Mouse (Mus musculus): ENCODE data around the gene Ccnl2. TPM values are rescaled to one million over a fixed set of nuclear protein-coding genes. Genes with fewer than 3 reads are reported as not detected.
A peak's percentile ranks its signal among the peaks of the same experiment; 100 is the strongest.
"Not testable (repeated sequence)": the region's sequence is repeated elsewhere in the genome, so short reads cannot be mapped to it uniquely, and the experiment has no call there.

Gene Ccnl2
- polyA plus RNA-seq, 1 experiment from 2014 or later: 132 TPM

DNA sequence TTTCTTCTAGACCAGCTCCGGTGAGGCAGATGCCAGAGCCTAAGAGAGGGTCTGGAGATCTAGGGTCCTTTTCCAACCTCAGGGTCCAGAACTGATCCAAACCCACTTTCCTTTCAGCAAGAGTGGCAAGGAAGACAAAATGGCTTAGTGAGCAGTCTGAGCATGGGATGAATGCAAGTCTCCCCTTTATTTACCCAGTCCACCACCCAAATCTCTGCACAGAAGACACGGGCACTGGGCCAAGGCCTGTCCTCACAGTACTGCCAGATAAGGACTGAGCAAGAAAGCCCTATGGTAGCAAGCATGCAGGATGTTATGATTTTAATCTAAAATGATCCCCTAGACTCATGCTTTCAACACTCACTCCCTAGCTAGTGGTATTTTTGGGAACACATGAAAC is 34.5 kb upstream of the Ccnl2 start:
- no peak for ATAC-seq
- no peaks in the 10 kb centered on the region for H3K36me3 ChIP-seq
- no peak overlapping the region for H3K27ac ChIP-seq

GRCm38 (mm10) chr4:155779498-155779897 is 32.8 kb upstream of the Ccnl2 start:
- H3K9ac ChIP-seq: no peak overlapping the region
- H3K9me3 ChIP-seq: no peaks in the 10 kb centered on the region
- peaks cover 26% of the 10 kb centered on the region for H3K4me1 ChIP-seq (replicated peaks)
- H3K27ac ChIP-seq: no peak overlapping the region
- no peaks in the 10 kb centered on the region for H3K36me3 ChIP-seq
- no peak overlapping the region for H3K4me3 ChIP-seq (replicated peaks)
- 82% methylated on average over 4 of the region's 4 CpGs for WGBS
- no peaks in the 10 kb centered on the region for H3K27me3 ChIP-seq (replicated peaks)
- no peak for ATAC-seq
- no peak overlapping the region for H3K4me2 ChIP-seq (replicated peaks)

More for the DNA sequence above, 34.5 kb upstream of the Ccnl2 start:
- WGBS: 76% methylated on average over 2 of the region's 2 CpGs
- Histone ChIP-seq H3K4me1 (replicated peaks) (peaks cover 35% of the 10 kb centered on the region; the same call in 1 of the 2 replicates), H3K9me3 (no peaks in the 10 kb centered on the region), H3K9ac (no peak overlapping the region), H3K4me2 (replicated peaks) (no peak overlapping the region), H3K27me3 (replicated peaks) (no peaks in the 10 kb centered on the region), H3K4me3 (replicated peaks) (no peak overlapping the region)

GRCm38 (mm10) chr4:155780895-155781294 is 31.4 kb upstream of the Ccnl2 start:
- ATAC-seq: no peak
- 24% methylated on average over 6 of the region's 6 CpGs for WGBS
- H3K36me3 ChIP-seq: no peaks in the 10 kb centered on the region

GRCm38 (mm10) chr4:155783486-155784080 is 28.7 kb upstream of the Ccnl2 start:
- no peaks in the 10 kb centered on the region for H3K36me3 ChIP-seq
- no peaks in the 10 kb centered on the region for H3K9me3 ChIP-seq
- H3K4me1 ChIP-seq (replicated peaks): peaks cover 2% of the 10 kb centered on the region; the same call in 1 of the 2 replicates
- peak overlapping the region; percentile 74 for H3K9ac ChIP-seq
- WGBS: 36% methylated on average over 16 of the region's 16 CpGs
- peak overlapping the region; percentile 87 for H3K4me2 ChIP-seq (replicated peaks)
- H3K27ac ChIP-seq: peak overlapping the region; percentile 90; the same call in 1 of the 2 replicates
- no peak for ATAC-seq
- H3K4me3 ChIP-seq (replicated peaks): peak overlapping the region; percentile 60
- no peaks in the 10 kb centered on the region for H3K27me3 ChIP-seq (replicated peaks)

More at GRCm38 (mm10) chr4:155780895-155781294, 31.4 kb upstream of the Ccnl2 start:
- H3K4me2 ChIP-seq (replicated peaks): no peak overlapping the region
- no peaks in the 10 kb centered on the region for H3K27me3 ChIP-seq (replicated peaks)
- no peak overlapping the region for H3K4me3 ChIP-seq (replicated peaks)
- peaks cover 16% of the 10 kb centered on the region for H3K4me1 ChIP-seq (replicated peaks)
- no peak overlapping the region for H3K9ac ChIP-seq
- no peaks in the 10 kb centered on the region for H3K9me3 ChIP-seq
- peak overlapping the region; percentile 62 for H3K27ac ChIP-seq

GRCm38 (mm10) chr4:155784081-155784701 is 28.1 kb upstream of the Ccnl2 start:
- peak overlapping the region; percentile 87 for H3K4me2 ChIP-seq (replicated peaks)
- H3K36me3 ChIP-seq: no peaks in the 10 kb centered on the region
- ATAC-seq: peak; percentile 94
- H3K27ac ChIP-seq: peak overlapping the region; percentile 90
- under 1% methylated on average over 52 of the region's 52 CpGs for whole genome bisulfite sequencing
- peaks cover 2% of the 10 kb centered on the region; the same call in 1 of the 2 replicates for H3K4me1 ChIP-seq (replicated peaks)
- H3K9me3 ChIP-seq: no peaks in the 10 kb centered on the region
- no peaks in the 10 kb centered on the region for H3K27me3 ChIP-seq (replicated peaks)
- H3K4me3 ChIP-seq (replicated peaks): peak overlapping the region; percentile 60
- H3K9ac ChIP-seq: peak overlapping the region; percentile 74

GRCm38 (mm10) chr4:155785246-155785645 is 27.0 kb upstream of the Ccnl2 start:
- 87% methylated on average over 10 of the region's 10 CpGs for WGBS
- peaks cover 2% of the 10 kb centered on the region; the same call in 1 of the 2 replicates for H3K4me1 ChIP-seq (replicated peaks)
- H3K9me3 ChIP-seq: no peaks in the 10 kb centered on the region
- H3K4me2 ChIP-seq (replicated peaks): no peak overlapping the region
- H3K36me3 ChIP-seq: no peaks in the 10 kb centered on the region
- no peak overlapping the region for H3K4me3 ChIP-seq (replicated peaks)
- no peak for ATAC-seq
- H3K27ac ChIP-seq: no peak overlapping the region
- no peak overlapping the region for H3K9ac ChIP-seq
- H3K27me3 ChIP-seq (replicated peaks): no peaks in the 10 kb centered on the region

DNA sequence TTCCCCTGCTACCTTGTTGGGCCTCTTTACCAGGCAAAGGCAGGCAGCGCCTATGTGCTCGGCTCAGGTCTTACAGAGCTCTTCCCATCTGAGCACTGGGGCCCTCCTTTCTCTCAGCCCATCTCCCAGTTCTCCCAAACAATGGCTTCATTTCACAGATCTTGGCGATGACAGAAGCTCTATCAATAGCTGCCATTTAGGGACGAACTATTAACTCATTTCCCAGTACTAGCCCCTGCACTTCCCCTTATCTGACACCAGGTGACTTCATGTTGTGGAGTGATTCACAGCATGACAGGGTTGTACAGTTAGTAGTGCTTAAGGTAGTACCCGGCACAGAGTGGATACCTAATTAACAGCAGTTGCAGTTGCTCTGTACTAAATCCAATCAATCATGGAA is 26.5 kb upstream of the Ccnl2 start, which contains the start of gene Tmem88b:
Tmem88b (minus strand) TSS at position 56 of the 400 bp plus-strand sequence.
- no peak for ATAC-seq
- Histone ChIP-seq H3K4me2 (replicated peaks) (peak within 1 kb of the TSS; percentile 87), H3K4me1 (replicated peaks) (peaks cover 2% of the 10 kb centered on the region; the same call in 1 of the 2 replicates), H3K9me3 (no peaks in the 10 kb centered on the region), H3K27ac (no peak within 1 kb of the TSS), H3K27me3 (replicated peaks) (no peaks in the 10 kb centered on the region), H3K4me3 (replicated peaks) (peak within 1 kb of the TSS; percentile 60; the same call in 1 of the 2 replicates), H3K36me3 (no peaks in the 10 kb centered on the region), H3K9ac (no peak within 1 kb of the TSS)
- WGBS: 62% methylated on average over 5 of the region's 5 CpGs

DNA sequence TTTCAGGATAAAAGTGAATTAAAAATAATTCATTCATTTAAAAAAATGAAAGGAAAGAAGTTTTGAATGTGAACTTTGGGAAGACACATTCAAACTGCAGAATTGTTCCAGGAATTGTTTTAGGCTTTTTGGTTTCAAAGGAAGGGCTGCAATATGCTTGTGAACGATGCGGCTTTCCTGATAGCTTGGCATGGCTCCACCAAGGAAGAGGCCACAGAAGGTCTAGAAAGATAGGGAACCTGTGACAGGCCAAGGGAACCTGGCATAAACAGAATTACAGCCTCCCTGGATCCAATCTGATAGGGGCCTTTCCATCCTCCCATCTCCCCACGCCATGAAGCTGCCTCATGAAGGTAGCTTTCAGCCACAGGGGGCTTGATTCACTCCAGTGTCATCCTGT is 24.0 kb upstream of the Ccnl2 start:
- 76% methylated on average over 3 of the region's 3 CpGs for WGBS
- Histone ChIP-seq H3K9ac (no peak overlapping the region), H3K4me2 (replicated peaks) (no peak overlapping the region), H3K9me3 (no peaks in the 10 kb centered on the region), H3K27ac (no peak overlapping the region), H3K36me3 (no peaks in the 10 kb centered on the region), H3K4me1 (replicated peaks) (no peaks in the 10 kb centered on the region; the same call in 1 of the 2 replicates), H3K27me3 (replicated peaks) (no peaks in the 10 kb centered on the region), H3K4me3 (replicated peaks) (no peak overlapping the region)
- no peak for ATAC-seq

GRCm38 (mm10) chr4:155788833-155789232 is 23.5 kb upstream of the Ccnl2 start:
- H3K4me3 ChIP-seq (replicated peaks); H3K4me2 ChIP-seq (replicated peaks); H3K9me3 ChIP-seq; H3K9ac ChIP-seq; ATAC-seq; H3K4me1 ChIP-seq (replicated peaks); H3K27me3 ChIP-seq (replicated peaks); H3K36me3 ChIP-seq; H3K27ac ChIP-seq: not testable (repeated sequence)
- WGBS: 77% methylated on average over 4 of the region's 4 CpGs

DNA sequence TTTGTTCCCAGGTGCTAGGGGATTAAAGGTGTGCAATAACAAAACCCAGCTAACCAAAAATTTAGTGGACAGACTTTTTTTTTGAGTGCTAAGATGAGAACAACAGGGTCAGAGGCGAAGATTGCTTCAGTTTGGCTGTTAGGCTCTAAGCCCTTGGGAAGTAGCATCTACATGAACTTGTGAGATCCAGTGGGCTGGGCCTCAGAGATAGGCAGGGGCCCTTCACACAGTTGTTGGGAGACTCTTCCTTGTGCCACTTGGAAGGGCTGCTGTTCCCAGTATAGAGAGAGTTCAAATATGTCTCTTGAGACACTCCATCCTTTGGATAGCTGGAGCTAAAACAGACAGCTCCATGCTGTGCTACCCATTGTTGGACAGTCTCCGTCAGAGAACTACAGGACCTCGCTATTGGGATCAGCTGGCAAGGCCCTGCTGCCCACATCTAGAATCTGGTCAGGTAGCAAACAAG is 22.2 kb upstream of the Ccnl2 start, which contains the start of gene Ankrd65:
Ankrd65 (plus strand) TSS at position 419 of the 469 bp plus-strand sequence.
- no peaks in the 10 kb centered on the region for H3K36me3 ChIP-seq

GRCm38 (mm10) chr4:155790650-155791161 is 21.6 kb upstream of the Ccnl2 start:
- ATAC-seq: peak; percentile 68
- Histone ChIP-seq H3K27ac (no peak overlapping the region), H3K9me3 (no peaks in the 10 kb centered on the region), H3K27me3 (replicated peaks) (no peaks in the 10 kb centered on the region), H3K4me3 (replicated peaks) (no peak overlapping the region), H3K4me2 (replicated peaks) (no peak overlapping the region), H3K9ac (no peak overlapping the region), H3K36me3 (no peaks in the 10 kb centered on the region), H3K4me1 (replicated peaks) (no peaks in the 10 kb centered on the region)
- 55% methylated on average over 3 of the region's 3 CpGs for WGBS

More for the DNA sequence above, 22.2 kb upstream of the Ccnl2 start, which contains the start of gene Ankrd65:
- H3K9ac ChIP-seq: no peak within 1 kb of the TSS
- no peaks in the 10 kb centered on the region for H3K4me1 ChIP-seq (replicated peaks)
- no peak within 1 kb of the TSS for H3K27ac ChIP-seq
- H3K4me2 ChIP-seq (replicated peaks): no peak within 1 kb of the TSS
- no peaks in the 10 kb centered on the region for H3K27me3 ChIP-seq (replicated peaks)
- 85% methylated on average over 3 of the region's 3 CpGs for WGBS
- 0 out of 2 replicates have a peak, but pooled peaks have one; percentile 18 for ATAC-seq
- no peaks in the 10 kb centered on the region for H3K9me3 ChIP-seq
- H3K4me3 ChIP-seq (replicated peaks): no peak within 1 kb of the TSS

- H3K9ac ChIP-seq: no peak overlapping the region
- H3K4me2 ChIP-seq (replicated peaks): no peak overlapping the region
- H3K9me3 ChIP-seq: no peaks in the 10 kb centered on the region
- no peak overlapping the region for H3K27ac ChIP-seq
- peak; percentile 31; the same call in 1 of the 2 replicates for ATAC-seq
- no peaks in the 10 kb centered on the region for H3K4me1 ChIP-seq (replicated peaks)
- H3K4me3 ChIP-seq (replicated peaks): no peak overlapping the region
- no peaks in the 10 kb centered on the region for H3K27me3 ChIP-seq (replicated peaks)
- H3K36me3 ChIP-seq: no peaks in the 10 kb centered on the region
- WGBS: 76% methylated on average over 24 of the region's 24 CpGs
These were observed 20.9 kb upstream of the Ccnl2 start for GRCm38 (mm10) chr4:155791240-155791933.
